ENCODE assay signal across 13 mouse cellular contexts in genomic region chr12:5254246-5254982, GRCm38 (mm10).
DNase-seq lines count a peak whose midpoint lies in the region; ATAC-seq and TF ChIP-seq lines count a peak whose summit lies in the region.
"Had no signal": no experiment of that assay in that cellular context is flagged by ENCODE, and none has a peak within 500 bp of the region (broad histone marks: within the 10 kb centered on the region; RNA-seq: fewer than 3 reads in every experiment).

No protein-coding gene starts in this region.

- WGBS in intestine, postnatal 0 days = 69% methylated on average over 4 of the region's 4 CpGs

- no peak overlapping the region for H3K4me3 ChIP-seq in cortical plate, adult 2 months (ENCODE audit: insufficient read depth, low read length)
- no peak overlapping the region for H3K4me3 ChIP-seq in intestine, postnatal 0 days (ENCODE audit: low read depth, low read length)
- H3K4me3 ChIP-seq: embryonic facial prominence, embryonic 15.5 days; heart, embryonic 15.5 days had no signal

- TF ChIP-seq POLR2A in cortical plate, adult 2 months (IDR thresholded peaks at IDR 0.05; ENCODE audit: extremely low read depth, insufficient read depth, low read length) = no peak

- H3K9me3 ChIP-seq in intestine, postnatal 0 days (ENCODE audit: control insufficient read depth) = no peaks in the 10 kb centered on the region
- H3K9me3 ChIP-seq: embryonic facial prominence, embryonic 15.5 days; heart, embryonic 15.5 days had no signal

- peaks cover 22% of the 10 kb centered on the region for H3K4me1 ChIP-seq in cortical plate, adult 2 months (ENCODE audit: control insufficient read depth, insufficient read depth, low read length)
- no peaks in the 10 kb centered on the region; the same call in 1 of the 2 replicates for H3K4me1 ChIP-seq in intestine, postnatal 0 days (replicated peaks; ENCODE audit: control insufficient read depth, insufficient read depth, low read length)

- peak; percentile 10; the same call in 1 of the 2 replicates for ATAC-seq in frontal cortex, adult (ENCODE audit: low TSS enrichment)
- no peak for ATAC-seq in intestine, postnatal 0 days
- no peak for ATAC-seq in megakaryocyte progenitor cell, adult 5-6 weeks (replicated peaks; ENCODE audit: poor library complexity)

- H3K27ac ChIP-seq in cortical plate, adult 2 months (ENCODE audit: insufficient read depth, low read length) = peak overlapping the region; percentile 27; the same call in 1 of the 2 replicates
- peak overlapping the region; percentile 29; the same call in 1 of the 2 replicates for H3K27ac ChIP-seq in intestine, postnatal 0 days (ENCODE audit: low read depth, low read length)

- no peak overlapping the region for H3K4me2 ChIP-seq in intestine, postnatal 0 days (replicated peaks; ENCODE audit: low read depth)
- H3K4me2 ChIP-seq: embryonic facial prominence, embryonic 15.5 days; heart, embryonic 15.5 days had no signal

- no peaks in the 10 kb centered on the region for H3K27me3 ChIP-seq in intestine, postnatal 0 days (replicated peaks; ENCODE audit: control insufficient read depth, insufficient read depth, low read length)
- H3K27me3 ChIP-seq: embryonic facial prominence, embryonic 15.5 days; heart, embryonic 15.5 days had no signal

- no peak for DNase-seq in frontal cortex, postnatal 10 days (ENCODE audit: low spot score in 2 of 2)
- peak; percentile 58 for DNase-seq in Muller cell, postnatal 12 days (ENCODE audit: inconsistent ontology term)
- DNase-seq in liver = no peak
- DNase-seq: kidney, postnatal 25 days; layer of hippocampus, postnatal 36 days; right cerebral cortex, postnatal 25 days; thymus, postnatal 14 days had no signal

- TF ChIP-seq CTCF in cortical plate, adult 2 months (IDR thresholded peaks at IDR 0.05; ENCODE audit: extremely low read depth, insufficient read depth, low read length) = no peak
- no peak for TF ChIP-seq CTCF in intestine, postnatal 0 days (IDR thresholded peaks at IDR 0.05; ENCODE audit: low read depth)

- H3K9ac ChIP-seq in intestine, postnatal 0 days (ENCODE audit: low read depth, low read length) = no peak overlapping the region
- H3K9ac ChIP-seq: embryonic facial prominence, embryonic 15.5 days; heart, embryonic 15.5 days had no signal

- H3K36me3 ChIP-seq in intestine, postnatal 0 days (ENCODE audit: control insufficient read depth, insufficient read depth) = no peaks in the 10 kb centered on the region
- H3K36me3 ChIP-seq: embryonic facial prominence, embryonic 15.5 days; heart, embryonic 15.5 days had no signal
